Mouse (Mus musculus): Measurements from ENCODE around the gene Olfr50.

Gene Olfr50

DNA sequence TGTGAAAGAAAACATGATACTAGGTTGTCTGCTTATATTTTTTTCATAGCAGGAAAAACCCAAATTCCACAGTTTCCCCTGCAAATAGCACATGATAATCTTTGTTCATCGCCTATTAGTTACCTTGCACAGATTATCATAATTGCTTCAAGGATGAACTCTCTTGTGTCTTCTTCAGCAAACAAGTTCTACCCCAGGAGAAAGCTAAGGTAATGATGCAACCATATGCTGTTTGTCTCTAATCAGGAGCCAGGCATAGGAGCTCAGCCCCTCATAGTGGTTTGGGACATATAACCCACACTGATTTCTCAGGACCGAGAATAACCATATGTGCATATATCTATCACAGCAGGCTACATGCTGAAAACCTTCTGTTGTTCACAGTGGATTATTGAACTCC, at the start of gene Olfr50:
Gene Olfr50, plus strand, starts transcription at position 301 of the 400 bp plus-strand sequence.
- DNase-seq (ENCODE audit: low spot score), result no peak

DNA sequence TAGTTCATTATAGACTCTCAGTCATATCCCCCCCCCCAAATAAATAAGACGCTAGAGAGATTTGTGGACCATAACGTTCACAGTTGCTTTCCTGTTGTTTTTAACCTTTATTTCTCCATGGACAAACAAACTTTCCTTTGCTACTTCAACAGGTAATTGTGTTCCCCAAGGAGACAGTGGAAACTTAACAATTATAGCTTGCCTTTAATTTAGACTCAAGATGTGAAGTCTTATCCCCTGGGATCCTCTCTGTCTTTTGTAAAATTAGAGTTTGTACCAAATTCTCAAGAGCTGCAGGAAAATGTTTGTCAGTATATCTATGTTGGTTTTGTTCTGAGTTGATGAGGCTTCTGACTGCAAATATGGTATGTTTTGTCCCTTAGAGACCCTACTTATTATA, 6.4 kb upstream of the Olfr50 start, which contains the start of gene Olfr348:
Gene Olfr348, plus strand, starts transcription at position 301 of the 400 bp plus-strand sequence.
- DNase-seq (ENCODE audit: low spot score), result no peak

DNA sequence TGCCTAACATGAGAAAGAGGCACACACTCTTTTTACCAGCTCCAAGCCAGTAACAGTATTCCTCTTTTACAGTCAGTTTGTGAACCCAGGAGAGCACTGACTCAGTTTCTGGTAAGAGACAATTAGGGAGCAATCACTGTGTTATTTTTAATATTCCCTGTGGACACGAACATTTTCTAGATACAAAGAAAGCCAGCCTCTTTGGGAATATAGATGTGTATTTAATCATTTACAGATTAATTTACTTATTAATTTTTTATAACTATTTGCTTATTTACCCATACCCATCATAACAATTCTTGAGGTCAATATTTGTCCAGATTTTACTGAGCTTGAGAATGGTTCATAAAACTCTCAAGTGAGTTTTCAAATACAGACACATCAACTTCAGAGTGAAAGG, 26.6 kb downstream of the Olfr50 start, which contains the start of gene Olfr3:
Gene Olfr3, minus strand, starts transcription at position 101 of the 400 bp plus-strand sequence.
- DNase-seq (ENCODE audit: low spot score), result no peak

DNA sequence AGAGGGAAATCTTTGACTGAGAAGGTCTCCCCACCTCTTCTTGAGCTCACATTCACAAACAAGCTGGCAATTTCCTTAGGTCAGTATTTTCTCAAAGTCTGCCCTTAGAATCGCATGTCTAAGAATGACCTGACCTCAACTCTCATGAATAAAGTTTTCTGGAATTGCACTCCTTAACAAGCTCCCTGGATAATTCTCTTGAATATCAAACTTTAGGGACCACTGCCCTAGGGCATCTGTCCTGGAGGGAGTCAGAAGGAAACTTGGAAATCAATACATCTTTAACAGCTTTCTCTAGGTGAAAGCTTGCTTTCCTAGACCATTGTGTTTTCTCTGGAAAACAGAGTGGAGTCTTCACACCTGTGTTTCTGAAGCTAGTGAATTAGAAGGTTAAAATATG, 55.7 kb downstream of the Olfr50 start, which contains the start of gene Olfr350:
Gene Olfr350, plus strand, starts transcription at position 301 of the 400 bp plus-strand sequence.
- DNase-seq (ENCODE audit: low spot score), result no peak

Measured in c-Kit-positive CD71-positive TER-119-positive erythroid progenitor cells, embryonic 14.5 days (primary cell).